Comparison of ENCODE assay signal across 10 mouse cellular contexts in the genomic region with DNA sequence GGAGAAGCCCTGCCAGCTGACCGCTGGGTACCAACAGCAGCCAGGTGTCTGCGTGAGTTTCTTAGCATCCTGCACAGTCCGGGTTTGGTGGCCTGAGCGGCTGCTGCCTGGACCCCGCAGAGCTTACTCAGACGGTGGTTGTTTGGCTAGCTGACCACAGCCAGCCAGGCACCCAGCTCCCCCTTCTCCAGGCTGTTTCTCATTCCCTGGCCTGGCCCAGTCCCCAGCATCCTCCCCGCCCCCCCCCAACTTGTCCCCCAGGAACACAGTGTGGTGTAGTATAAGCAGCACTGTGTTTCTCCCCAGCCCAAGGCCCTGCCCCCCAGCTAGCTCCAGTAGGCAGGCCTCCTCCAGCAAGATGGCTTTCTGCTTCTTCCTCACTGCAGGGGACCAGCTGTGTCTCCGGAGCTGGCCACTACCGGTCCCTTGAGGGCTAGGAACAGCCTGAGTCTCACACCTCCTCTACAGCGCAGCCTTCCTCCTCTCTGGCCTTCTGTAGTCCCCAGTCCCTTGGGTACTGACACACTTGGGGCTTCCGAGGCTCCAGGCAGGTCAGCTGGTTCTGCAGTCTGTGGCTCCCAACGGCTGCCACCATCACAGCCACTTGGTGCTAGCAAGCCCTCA. TPM values are rescaled to one million over a fixed set of nuclear protein-coding genes. Genes with fewer than 3 reads are reported as not detected.
DNase-seq lines count a peak whose midpoint lies in the region; ATAC-seq and TF ChIP-seq lines count a peak whose summit lies in the region.
"Had no signal": no experiment of that assay in that cellular context is flagged by ENCODE, and none has a peak within 500 bp of the region (broad histone marks: within the 10 kb centered on the region; RNA-seq: fewer than 3 reads in every experiment).

No protein-coding gene starts in this region.

- H3K36me3 ChIP-seq in hindbrain, embryonic 10.5 days: no peaks in the 10 kb centered on the region
- H3K36me3 ChIP-seq in hindbrain, embryonic 16.5 days (ENCODE audit: control insufficient read depth, insufficient read depth, low read length): no peaks in the 10 kb centered on the region
- H3K36me3 ChIP-seq in spleen, adult 2 months (ENCODE audit: control insufficient read depth, insufficient read depth, low read length): no peaks in the 10 kb centered on the region
- H3K36me3 ChIP-seq in heart, embryonic 16.5 days (ENCODE audit: control insufficient read depth, insufficient read depth): no peaks in the 10 kb centered on the region
- H3K36me3 ChIP-seq in stomach, embryonic 14.5 days (ENCODE audit: control insufficient read depth, insufficient read depth, low read length): no peaks in the 10 kb centered on the region

- no peak for ATAC-seq in hindbrain, embryonic 16.5 days
- ATAC-seq in heart, embryonic 16.5 days (replicated peaks; ENCODE audit: extremely low read depth, insufficient read depth, low FRiP score): peak; percentile 13; the same call in 1 of the 2 replicates
- ATAC-seq in stomach, embryonic 14.5 days (ENCODE audit: insufficient number of reproducible peaks, insufficient read depth, low FRiP score, low read depth): no peak

- H3K27ac ChIP-seq in hindbrain, embryonic 10.5 days: peak overlapping the region; percentile 70
- H3K27ac ChIP-seq in hindbrain, embryonic 16.5 days (ENCODE audit: low read depth, low read length): no peak overlapping the region
- H3K27ac ChIP-seq in spleen, adult 2 months (ENCODE audit: insufficient read depth, low read length): peak overlapping the region; percentile 44; the same call in 1 of the 2 replicates
- H3K27ac ChIP-seq in heart, embryonic 16.5 days (ENCODE audit: low read length): no peak overlapping the region
- H3K27ac ChIP-seq in stomach, embryonic 14.5 days (ENCODE audit: low read length): no peak overlapping the region
- H3K27ac ChIP-seq: liver, embryonic 14.5 days had no signal

- TF ChIP-seq CTCF in spleen, adult 2 months (IDR thresholded peaks at IDR 0.05; ENCODE audit: extremely low read depth, insufficient read depth, insufficient read length, insufficient replicate concordance): no peak

- no peaks in the 10 kb centered on the region for H3K9me3 ChIP-seq in hindbrain, embryonic 10.5 days
- no peaks in the 10 kb centered on the region for H3K9me3 ChIP-seq in hindbrain, embryonic 16.5 days (ENCODE audit: control insufficient read depth, low read length)
- no peaks in the 10 kb centered on the region for H3K9me3 ChIP-seq in heart, embryonic 16.5 days (replicated peaks; ENCODE audit: control insufficient read depth, low read length)
- no peaks in the 10 kb centered on the region for H3K9me3 ChIP-seq in stomach, embryonic 14.5 days (ENCODE audit: control insufficient read depth, low read depth, low read length)

- 45% methylated on average over 12 of the region's 12 CpGs for WGBS in hindbrain, embryonic 10.5 days
- 48% methylated on average over 12 of the region's 12 CpGs for WGBS in hindbrain, embryonic 16.5 days
- WGBS in spleen, adult 2 months: 48% methylated on average over 12 of the region's 12 CpGs
- WGBS in heart, embryonic 16.5 days: 55% methylated on average over 12 of the region's 12 CpGs
- WGBS in stomach, embryonic 14.5 days: 54% methylated on average over 11 of the region's 12 CpGs

- no peak for TF ChIP-seq POLR2A in spleen, adult 2 months (IDR thresholded peaks at IDR 0.05; ENCODE audit: low read depth, low read length)

- H3K4me3 ChIP-seq in hindbrain, embryonic 10.5 days: 0 out of 2 replicates have a peak overlapping the region, but pooled peaks have one; percentile 4
- H3K4me3 ChIP-seq in hindbrain, embryonic 16.5 days (ENCODE audit: low read length): no peak overlapping the region
- H3K4me3 ChIP-seq in spleen, adult 2 months (ENCODE audit: extremely low read depth, insufficient read depth, insufficient read length): no peak overlapping the region
- H3K4me3 ChIP-seq in heart, embryonic 16.5 days (ENCODE audit: low read length): peak overlapping the region; percentile 16
- no peak overlapping the region for H3K4me3 ChIP-seq in stomach, embryonic 14.5 days (ENCODE audit: low read depth, low read length)

- H3K9ac ChIP-seq in hindbrain, embryonic 16.5 days (ENCODE audit: low read depth, low read length): no peak overlapping the region; the same call in 1 of the 2 replicates
- peak overlapping the region; percentile 18 for H3K9ac ChIP-seq in heart, embryonic 16.5 days (ENCODE audit: low read length)
- no peak overlapping the region for H3K9ac ChIP-seq in stomach, embryonic 14.5 days (replicated peaks; ENCODE audit: low read depth, low read length)
- H3K9ac ChIP-seq: liver, embryonic 14.5 days had no signal

- peaks cover 68% of the 10 kb centered on the region for H3K4me1 ChIP-seq in hindbrain, embryonic 10.5 days (replicated peaks)
- H3K4me1 ChIP-seq in hindbrain, embryonic 16.5 days (ENCODE audit: control insufficient read depth, insufficient read depth, low read depth, low read length): peaks cover 21% of the 10 kb centered on the region
- peaks cover 33% of the 10 kb centered on the region; the same call in 1 of the 2 replicates for H3K4me1 ChIP-seq in spleen, adult 2 months (ENCODE audit: control insufficient read depth, insufficient read depth, insufficient read length)
- H3K4me1 ChIP-seq in heart, embryonic 16.5 days (ENCODE audit: control insufficient read depth, insufficient read depth, low read length): peaks cover 29% of the 10 kb centered on the region
- peaks cover 49% of the 10 kb centered on the region for H3K4me1 ChIP-seq in stomach, embryonic 14.5 days (ENCODE audit: control insufficient read depth, insufficient read depth, low read length)

- H3K4me2 ChIP-seq in hindbrain, embryonic 16.5 days (ENCODE audit: low read length): no peak overlapping the region
- peak overlapping the region; percentile 68 for H3K4me2 ChIP-seq in heart, embryonic 16.5 days (ENCODE audit: low read depth, low read length)
- H3K4me2 ChIP-seq in stomach, embryonic 14.5 days (replicated peaks; ENCODE audit: low read depth, low read length): 0 out of 2 replicates have a peak overlapping the region, but pooled peaks have one; percentile 0

- no peak for DNase-seq in hindbrain, embryonic 10.5 days (ENCODE audit: low spot score)
- DNase-seq in spleen, adult 2 months (ENCODE audit: low read depth in 1 of 2, low spot score in 2 of 2): no peak
- no peak for DNase-seq in spleen, adult 18-20 months
- DNase-seq in right cerebral cortex, postnatal 4 days: no peak
- DNase-seq in adrenal gland, postnatal 25 days: no peak

- peaks cover 31% of the 10 kb centered on the region for H3K27me3 ChIP-seq in hindbrain, embryonic 10.5 days (ENCODE audit: insufficient read depth, poor library complexity, severe bottlenecking)
- H3K27me3 ChIP-seq in hindbrain, embryonic 16.5 days (replicated peaks; ENCODE audit: control insufficient read depth, insufficient read depth, low read length): 0 out of 2 replicates have a peak, but pooled peaks cover 4% of the 10 kb centered on the region
- no peaks in the 10 kb centered on the region for H3K27me3 ChIP-seq in spleen, adult 2 months (ENCODE audit: control insufficient read depth, insufficient read depth, low read length)
- H3K27me3 ChIP-seq in heart, embryonic 16.5 days (ENCODE audit: control insufficient read depth, insufficient read depth, low read length): no peaks in the 10 kb centered on the region
- H3K27me3 ChIP-seq in stomach, embryonic 14.5 days (ENCODE audit: control insufficient read depth, insufficient read depth, low read length): no peaks in the 10 kb centered on the region

RNA-seq across cellular contexts. Expression of a gene that starts 8.2 kb away (rescaled TPM):
- polyA plus RNA-seq in hindbrain, embryonic 10.5 days (2016; fragmentation: Nextera tagmentation; extraction: Ambion mirVana): 24.6 and 28.5 TPM in 2 replicates
- 8.5 and 10.5 TPM in 2 replicates for polyA plus RNA-seq in hindbrain, embryonic 16.5 days (2015; fragmentation: Nextera tagmentation; extraction: Ambion mirVana)
- 66.1 and 87.2 TPM in 2 replicates for polyA plus RNA-seq in spleen, adult 2 months (2012; rRNA removed)
- 46.0 and 49.6 TPM in 2 replicates for polyA plus RNA-seq in heart, embryonic 16.5 days (2015; fragmentation: Nextera tagmentation; extraction: Ambion mirVana)
- 43.1 and 44.5 TPM in 2 replicates for polyA plus RNA-seq in stomach, embryonic 14.5 days (2014; fragmentation: Nextera tagmentation; extraction: Ambion mirVana)
- total RNA-seq in adrenal gland, postnatal 25 days (2021): 170 and 214 TPM in 2 replicates

RNA-seq across cellular contexts. Expression of a gene that starts 41.8 kb away (rescaled TPM):
- not detected in 2 replicates for polyA plus RNA-seq in hindbrain, embryonic 10.5 days (2016; fragmentation: Nextera tagmentation; extraction: Ambion mirVana)
- not detected in 2 replicates for polyA plus RNA-seq in hindbrain, embryonic 16.5 days (2015; fragmentation: Nextera tagmentation; extraction: Ambion mirVana)
- not detected in 2 replicates for polyA plus RNA-seq in spleen, adult 2 months (2012; rRNA removed)
- polyA plus RNA-seq in heart, embryonic 16.5 days (2015; fragmentation: Nextera tagmentation; extraction: Ambion mirVana): not detected in 2 replicates
- polyA plus RNA-seq in stomach, embryonic 14.5 days (2014; fragmentation: Nextera tagmentation; extraction: Ambion mirVana): not detected in 2 replicates
- not detected in 2 replicates for total RNA-seq in adrenal gland, postnatal 25 days (2021)
- total RNA-seq: gastrocnemius, postnatal 4 days had no signal
- polyA plus RNA-seq: liver, embryonic 14.5 days had no signal

RNA-seq across cellular contexts. Expression of a gene that starts 55.0 kb away (rescaled TPM):
- polyA plus RNA-seq in hindbrain, embryonic 10.5 days (2016; fragmentation: Nextera tagmentation; extraction: Ambion mirVana): 0.20 and 0.37 TPM in 2 replicates
- 0.35 and 0.50 TPM in 2 replicates for polyA plus RNA-seq in hindbrain, embryonic 16.5 days (2015; fragmentation: Nextera tagmentation; extraction: Ambion mirVana)
- polyA plus RNA-seq in spleen, adult 2 months (2012; rRNA removed): 0.16 and 0.37 TPM in 2 replicates
- 0.16 TPM in 1 of 2 replicates, not detected in the other for polyA plus RNA-seq in heart, embryonic 16.5 days (2015; fragmentation: Nextera tagmentation; extraction: Ambion mirVana)
- 0.25 TPM in 1 of 2 replicates, not detected in the other for polyA plus RNA-seq in stomach, embryonic 14.5 days (2014; fragmentation: Nextera tagmentation; extraction: Ambion mirVana)
- total RNA-seq in adrenal gland, postnatal 25 days (2021): 0.94 and 1.9 TPM in 2 replicates

Comparison
In these comparisons a context has a peak if more than half of its experiments do, and no peak if none do; other contexts are left out.
1. H3K27ac ChIP-seq: peak in hindbrain, embryonic 10.5 days (single experiment) and spleen, adult 2 months (single experiment); none in hindbrain, embryonic 16.5 days (single experiment), heart, embryonic 16.5 days (single experiment) and stomach, embryonic 14.5 days (single experiment).
2. H3K4me3 ChIP-seq: peak in hindbrain, embryonic 10.5 days (single experiment) and heart, embryonic 16.5 days (single experiment); none in hindbrain, embryonic 16.5 days (single experiment), spleen, adult 2 months (single experiment) and stomach, embryonic 14.5 days (single experiment).